Mouse (Mus musculus): ENCODE measurements around the gene Gstp3.

DNA sequence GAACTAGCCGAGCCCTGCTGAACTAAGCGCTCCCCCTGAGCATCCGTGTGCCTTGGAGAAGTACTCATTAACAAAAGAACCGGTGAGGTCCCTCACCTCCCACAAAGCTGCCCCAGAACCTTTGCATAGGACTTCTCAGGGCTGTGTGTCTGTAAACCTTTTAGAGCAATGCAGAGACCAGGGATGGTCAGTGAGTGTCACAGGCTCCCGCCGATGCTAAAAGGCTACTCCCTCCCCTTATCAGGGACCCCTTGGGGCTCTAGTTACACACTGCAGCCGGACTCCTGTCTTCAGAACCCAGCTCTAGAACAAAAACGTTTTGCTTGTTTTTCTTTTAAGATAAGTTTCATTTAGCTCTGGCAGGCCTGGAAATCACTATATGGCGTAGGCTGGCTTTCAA lies 46.3 kb downstream of the Gstp3 start:
- TF ChIP-seq POLR2A (IDR thresholded peaks at IDR 0.05; ENCODE audit: borderline replicate concordance, extremely low read depth, low read depth, low read length), result no peak
- TF ChIP-seq CTCF (IDR thresholded peaks at IDR 0.05; ENCODE audit: insufficient read depth, low read length), result no peak

Data from lung, adult 2 months (tissue).